Mouse (Mus musculus) limb, embryonic 12.5 days (tissue): ENCODE data around the gene Padi2. TPM values are rescaled to one million over a fixed set of nuclear protein-coding genes. Genes with fewer than 3 reads are reported as not detected.

Source experiments
- ATAC-seq: fragments of 200-750 bp; cut with Nextera tagmentation; 2 replicates; pipeline ENCODE4 v1.8.0; 2017; ENCODE audit warnings: low read depth, moderate TSS enrichment; ENCODE audit not compliant: insufficient number of reproducible peaks, insufficient read depth, low FRiP score, low TSS enrichment
- H3K27ac ChIP-seq: fragments of 300-500 bp; sonication (generic); 2 replicates; pipeline ENCODE4 v1.5.1; 2016; ENCODE audit warnings: mild to moderate bottlenecking, moderate library complexity
- H3K27me3 ChIP-seq: fragments of 300-500 bp; sonication (generic); 2 replicates; pipeline ENCODE4 v1.6.1; 2016; ENCODE audit warnings: mild to moderate bottlenecking, moderate library complexity
- H3K36me3 ChIP-seq: fragments of 300-500 bp; sonication (generic); 2 replicates; pipeline ENCODE4 v1.6.1; 2016; ENCODE audit warnings: mild to moderate bottlenecking, moderate library complexity
- H3K4me1 ChIP-seq: fragments of 300-500 bp; sonication (generic); replicated peaks from 2 replicates; pipeline ENCODE4 v1.6.1; 2016
- H3K4me2 ChIP-seq: fragments of 300-500 bp; sonication (generic); 2 replicates; pipeline ENCODE4 v1.6.1; 2016; ENCODE audit warnings: mild to moderate bottlenecking, moderate library complexity
- H3K4me3 ChIP-seq: fragments of 300-500 bp; sonication (generic); replicated peaks from 2 replicates; pipeline ENCODE4 v1.5.1; 2016; ENCODE audit warnings: mild to moderate bottlenecking
- H3K9ac ChIP-seq: fragments of 300-500 bp; sonication (generic); replicated peaks from 2 replicates; pipeline ENCODE4 v1.6.1; 2016; ENCODE audit warnings: mild to moderate bottlenecking, moderate library complexity
- H3K9me3 ChIP-seq: fragments of 300-500 bp; sonication (generic); 2 replicates; pipeline ENCODE4 v1.6.1; 2016; ENCODE audit warnings: mild to moderate bottlenecking, moderate library complexity
- WGBS: fragments of 180-500 bp; shearing (Covaris S2); methylation state at CpG from one replicate; pipeline ENCODE4 v1.1.7; 2016; 5-methylcytosine and 5-hydroxymethylcytosine counted together
- polyA plus RNA-seq: library from polyadenylated mRNA; unstranded; fragments of >200 nt; fragmentation: Nextera tagmentation; extraction: Ambion mirVana; gene quantifications from 2 replicates; pipeline ENCODE4 v1.2.1, GENCODE M21; 2016

The Padi2 gene
- polyA plus RNA-seq, 1 experiment from 2014 or later, result 1.3 TPM

DNA sequence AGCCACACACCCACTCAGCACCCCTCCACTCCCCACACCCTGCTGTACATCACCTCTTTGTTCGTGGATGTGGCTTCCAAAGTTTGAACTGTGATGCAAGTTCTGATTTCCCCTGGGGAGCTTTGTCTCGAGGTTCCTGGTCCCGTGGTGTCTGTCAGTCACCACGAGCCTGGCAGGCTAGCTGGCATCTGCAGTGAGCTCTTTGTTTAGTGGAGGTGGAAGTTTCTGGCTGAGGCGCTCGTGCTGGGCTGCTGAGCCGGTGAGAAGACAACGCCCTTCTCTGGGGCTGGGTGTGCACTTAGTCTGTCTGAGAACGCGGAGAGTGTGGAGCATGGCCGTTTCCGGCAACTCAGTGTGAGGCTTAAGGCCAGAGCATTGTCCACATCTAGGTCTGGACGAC is 65.5 kb downstream of the Padi2 start:
- Histone ChIP-seq H3K9ac (no peak overlapping the region), H3K36me3 (peaks cover 98% of the 10 kb centered on the region), H3K4me1 (no peaks in the 10 kb centered on the region), H3K27ac (no peak overlapping the region), H3K9me3 (no peaks in the 10 kb centered on the region), H3K4me3 (no peak overlapping the region), H3K27me3 (no peaks in the 10 kb centered on the region), H3K4me2 (no peak overlapping the region)
- no peak for ATAC-seq
- 93% methylated on average over 13 of the region's 13 CpGs for WGBS

DNA sequence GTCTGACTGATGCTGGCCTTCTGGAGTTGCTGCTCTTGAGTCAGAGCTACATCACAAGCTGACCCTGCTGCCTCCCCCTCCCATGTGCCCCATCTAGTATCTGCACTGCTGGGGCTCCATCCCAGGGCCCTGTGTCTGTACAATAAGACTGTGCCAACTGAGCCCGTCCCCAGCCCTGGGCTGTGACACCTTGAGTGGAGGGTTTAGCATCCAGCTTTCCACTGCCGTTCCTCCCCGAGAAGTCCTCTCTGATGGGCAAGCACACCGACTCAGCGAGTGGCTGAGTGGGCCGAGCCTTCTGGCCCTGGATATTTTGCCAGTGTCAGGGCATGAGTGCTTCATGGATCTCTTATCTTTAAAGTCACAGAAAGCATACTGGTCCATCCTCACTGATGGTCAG is 68.3 kb downstream of the Padi2 start:
- Histone ChIP-seq H3K4me1 (no peaks in the 10 kb centered on the region), H3K36me3 (peaks cover 100% of the 10 kb centered on the region), H3K9me3 (no peaks in the 10 kb centered on the region), H3K9ac (no peak overlapping the region), H3K27me3 (no peaks in the 10 kb centered on the region), H3K27ac (no peak overlapping the region), H3K4me2 (no peak overlapping the region), H3K4me3 (no peak overlapping the region)
- WGBS, result 88% methylated on average over 6 of the region's 6 CpGs
- ATAC-seq, result no peak

DNA sequence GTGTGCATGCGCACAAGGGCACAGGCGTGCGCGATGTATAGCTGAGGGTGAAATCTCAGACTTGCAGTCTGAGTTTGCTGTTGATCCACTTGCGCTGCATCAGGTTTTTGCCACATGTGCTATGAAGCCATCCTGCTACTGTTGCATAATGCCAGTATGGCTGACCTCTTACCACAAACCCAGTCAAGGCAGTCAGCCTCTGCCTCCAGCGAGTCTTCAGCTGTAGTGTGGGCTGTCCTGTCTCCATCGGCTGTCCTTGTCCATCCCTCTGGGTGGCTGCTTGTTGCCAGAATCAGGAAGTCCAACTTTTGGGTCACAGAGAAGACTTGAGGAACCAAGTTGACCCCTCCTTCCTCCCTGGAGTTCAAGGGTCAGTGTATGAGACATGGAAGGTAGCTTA is 69.2 kb downstream of the Padi2 start:
- Histone ChIP-seq H3K27me3 (no peaks in the 10 kb centered on the region), H3K4me2 (no peak overlapping the region), H3K9me3 (no peaks in the 10 kb centered on the region), H3K27ac (no peak overlapping the region), H3K9ac (no peak overlapping the region), H3K36me3 (peaks cover 100% of the 10 kb centered on the region), H3K4me1 (no peaks in the 10 kb centered on the region), H3K4me3 (no peak overlapping the region)
- 93% methylated on average over 7 of the region's 7 CpGs for WGBS
- ATAC-seq, result no peak

- Histone ChIP-seq H3K9me3 (peaks cover 3% of the 10 kb centered on the region; the same call in 1 of the 2 replicates), H3K36me3 (peaks cover 86% of the 10 kb centered on the region), H3K4me2 (no peak overlapping the region), H3K9ac (no peak overlapping the region), H3K4me1 (no peaks in the 10 kb centered on the region), H3K4me3 (no peak overlapping the region), H3K27ac (no peak overlapping the region), H3K27me3 (no peaks in the 10 kb centered on the region)
- WGBS, result 65% methylated on average over 10 of the region's 10 CpGs
- no peak for ATAC-seq
Measured at GRCm38 (mm10) chr4:140977278-140977677, 71.1 kb downstream of the Padi2 start.

GRCm38 (mm10) chr4:140977886-140978692 is 71.9 kb downstream of the Padi2 start:
- no peak overlapping the region for H3K9ac ChIP-seq
- peaks cover 2% of the 10 kb centered on the region; the same call in 1 of the 2 replicates for H3K4me1 ChIP-seq
- no peak for ATAC-seq
- peaks cover 78% of the 10 kb centered on the region for H3K36me3 ChIP-seq
- peaks cover 3% of the 10 kb centered on the region; the same call in 1 of the 2 replicates for H3K9me3 ChIP-seq
- 95% methylated on average over 14 of the region's 14 CpGs for WGBS
- H3K4me3 ChIP-seq, result no peak overlapping the region
- no peak overlapping the region for H3K27ac ChIP-seq
- H3K4me2 ChIP-seq, result no peak overlapping the region
- no peaks in the 10 kb centered on the region for H3K27me3 ChIP-seq

DNA sequence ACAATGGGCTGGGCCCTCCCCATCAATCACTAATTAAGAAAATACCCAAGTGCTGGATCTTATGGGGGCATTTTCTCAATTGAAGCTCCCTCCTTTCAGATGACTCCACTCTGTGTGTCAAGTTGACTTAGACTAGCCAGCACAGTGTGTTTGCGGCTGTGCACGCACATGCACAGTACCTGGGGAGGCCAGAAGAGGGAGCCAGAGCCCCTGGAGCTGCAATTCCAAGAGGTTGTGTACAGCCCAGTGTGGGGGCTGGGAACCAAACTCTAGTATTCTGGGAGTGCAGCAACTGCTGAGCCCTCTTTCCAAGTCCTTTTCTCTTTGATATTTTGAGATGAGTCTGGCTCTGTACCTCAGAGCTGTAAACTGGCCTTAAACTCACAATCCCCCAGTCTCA is 75.5 kb downstream of the Padi2 start:
- Histone ChIP-seq H3K36me3 (peaks cover 43% of the 10 kb centered on the region), H3K27ac (no peak overlapping the region), H3K4me1 (peaks cover 12% of the 10 kb centered on the region), H3K9me3 (peaks cover 3% of the 10 kb centered on the region; the same call in 1 of the 2 replicates), H3K4me2 (no peak overlapping the region), H3K9ac (no peak overlapping the region), H3K4me3 (no peak overlapping the region), H3K27me3 (no peaks in the 10 kb centered on the region)
- no peak for ATAC-seq
- 92% methylated on average over 2 of the region's 2 CpGs for WGBS

DNA sequence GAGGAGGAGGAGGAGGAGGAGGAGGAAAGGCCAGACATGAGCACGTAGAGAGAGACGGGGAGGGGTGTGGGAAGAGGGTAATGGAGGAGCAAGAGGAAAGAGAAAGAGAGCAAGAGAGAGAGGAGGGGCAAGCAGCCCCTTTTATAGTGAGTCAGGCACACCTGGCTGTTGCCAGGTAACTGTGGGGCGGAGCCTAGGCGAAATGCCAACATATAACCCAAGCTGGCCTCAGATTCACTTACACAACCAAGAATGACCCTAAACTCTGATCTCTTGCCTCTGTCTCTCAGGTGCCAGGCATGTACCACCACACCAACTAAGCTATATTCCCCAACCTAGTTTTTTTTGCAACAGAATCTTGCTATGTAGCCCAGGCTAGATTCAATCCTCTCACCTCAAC is 76.7 kb downstream of the Padi2 start:
- Histone ChIP-seq H3K9me3 (peaks cover 3% of the 10 kb centered on the region; the same call in 1 of the 2 replicates), H3K4me2 (no peak overlapping the region), H3K9ac (no peak overlapping the region), H3K27me3 (no peaks in the 10 kb centered on the region), H3K36me3 (peaks cover 31% of the 10 kb centered on the region), H3K4me1 (peaks cover 20% of the 10 kb centered on the region), H3K27ac (peak overlapping the region; percentile 18; the same call in 1 of the 2 replicates), H3K4me3 (no peak overlapping the region)
- WGBS, result 51% methylated on average over 4 of the region's 4 CpGs
- no peak for ATAC-seq

GRCm38 (mm10) chr4:140983442-140983841 is 77.3 kb downstream of the Padi2 start:
- no peak for ATAC-seq

GRCm38 (mm10) chr4:140984544-140984943 is 78.4 kb downstream of the Padi2 start:
- H3K4me1 ChIP-seq, result peaks cover 33% of the 10 kb centered on the region
- no peak overlapping the region for H3K9ac ChIP-seq
- ATAC-seq, result no peak
- H3K27ac ChIP-seq, result no peak overlapping the region
- 85% methylated on average over 6 of the region's 6 CpGs for WGBS
- no peaks in the 10 kb centered on the region for H3K27me3 ChIP-seq
- no peak overlapping the region for H3K4me2 ChIP-seq
- H3K9me3 ChIP-seq, result peaks cover 3% of the 10 kb centered on the region; the same call in 1 of the 2 replicates
- H3K4me3 ChIP-seq, result no peak overlapping the region
- H3K36me3 ChIP-seq, result peaks cover 17% of the 10 kb centered on the region

More at GRCm38 (mm10) chr4:140983442-140983841, 77.3 kb downstream of the Padi2 start:
- Histone ChIP-seq H3K4me2 (0 out of 2 replicates have a peak overlapping the region, but pooled peaks have one; percentile 4), H3K36me3 (peaks cover 25% of the 10 kb centered on the region), H3K9ac (no peak overlapping the region), H3K27ac (peak overlapping the region; percentile 18; the same call in 1 of the 2 replicates), H3K4me3 (no peak overlapping the region; the same call in 1 of the 2 replicates), H3K27me3 (no peaks in the 10 kb centered on the region), H3K4me1 (peaks cover 26% of the 10 kb centered on the region), H3K9me3 (peaks cover 3% of the 10 kb centered on the region; the same call in 1 of the 2 replicates)
- 13% methylated on average over 9 of the region's 9 CpGs for WGBS

DNA sequence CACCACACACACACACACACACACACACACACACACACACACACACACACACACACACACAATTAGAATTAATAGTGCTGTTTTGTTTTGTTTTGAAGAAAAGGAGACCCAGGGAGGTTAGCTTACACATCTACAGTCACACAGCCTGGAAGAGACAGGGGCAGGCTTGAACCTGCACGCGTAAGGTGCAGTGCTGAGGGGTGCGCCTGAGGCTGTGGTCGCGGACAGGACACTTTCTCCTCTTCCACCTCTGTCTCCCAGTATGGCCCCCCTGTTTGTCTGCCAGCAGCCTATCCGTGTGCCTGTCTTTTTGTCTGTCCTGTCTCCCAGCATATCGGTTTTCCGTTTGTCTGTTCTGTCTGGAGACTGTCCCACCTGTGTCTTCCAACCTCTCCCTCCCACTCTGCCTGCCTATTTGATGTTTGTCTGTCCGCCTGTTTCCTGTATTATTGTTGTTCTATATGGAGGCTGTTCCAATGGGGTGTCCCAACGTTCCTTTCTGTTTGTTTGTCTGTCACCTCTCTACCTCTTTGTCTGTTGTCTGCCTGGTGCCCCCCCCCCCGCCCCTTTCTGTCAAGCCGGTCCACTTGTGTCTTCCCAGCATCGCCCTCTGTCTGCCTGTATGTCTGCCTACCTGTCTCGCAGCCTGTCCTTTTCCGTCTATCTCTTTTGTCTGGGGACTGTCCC is 80.0 kb downstream of the Padi2 start:
- no peaks in the 10 kb centered on the region for H3K27me3 ChIP-seq
- no peak; the same call in 1 of the 2 replicates for ATAC-seq

DNA sequence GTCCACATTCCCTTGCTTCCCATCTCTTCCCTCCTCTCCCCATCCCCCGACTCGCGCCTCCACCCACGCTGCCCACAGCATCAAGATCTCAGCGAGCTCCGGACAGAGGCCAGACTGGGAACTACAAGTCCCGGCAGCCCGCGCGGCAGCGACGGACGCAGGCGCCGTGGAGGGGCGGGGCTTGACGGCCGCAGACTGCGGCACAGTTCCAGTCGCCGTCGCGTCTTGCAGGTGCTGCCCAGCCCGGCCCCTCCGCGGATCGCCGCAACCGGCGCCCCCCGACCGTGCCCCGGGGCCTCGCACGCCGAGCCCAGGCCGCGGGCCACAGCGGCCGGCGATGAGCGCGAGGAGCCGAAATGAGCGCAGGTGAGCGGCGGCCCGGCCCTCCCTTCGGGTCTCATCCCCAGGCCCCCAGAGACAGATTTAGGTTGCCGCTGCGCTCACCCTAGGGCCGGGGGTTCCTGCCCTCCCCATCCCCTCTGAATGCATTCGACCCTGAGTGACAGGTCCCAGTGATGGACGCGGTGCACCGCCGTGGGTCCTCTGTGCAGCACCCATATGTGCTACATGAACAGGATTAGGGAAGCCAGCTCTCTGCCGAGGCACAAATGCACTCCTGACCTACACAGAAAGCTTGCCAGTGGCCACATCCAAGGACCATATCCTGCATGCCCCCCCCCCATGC is 80.7 kb downstream of the Padi2 start, which contains the start of gene Atp13a2:
Atp13a2 (plus strand) TSS at position 163 of the 685 bp plus-strand sequence.
- Histone ChIP-seq H3K36me3 (peaks cover 12% of the 10 kb centered on the region), H3K4me2 (peak within 1 kb of the TSS; percentile 80), H3K9me3 (no peaks in the 10 kb centered on the region), H3K27me3 (no peaks in the 10 kb centered on the region), H3K4me3 (peak within 1 kb of the TSS; percentile 90), H3K4me1 (peaks cover 33% of the 10 kb centered on the region), H3K27ac (no peak within 1 kb of the TSS), H3K9ac (peak within 1 kb of the TSS; percentile 86)
- under 1% methylated on average over 58 of the region's 58 CpGs for WGBS
- peak; percentile 77 for ATAC-seq

More for the DNA sequence above, 80.0 kb downstream of the Padi2 start:
- Histone ChIP-seq H3K27ac (no peak overlapping the region), H3K36me3 (peaks cover 9% of the 10 kb centered on the region; the same call in 1 of the 2 replicates), H3K9ac (peak overlapping the region; percentile 86; the same call in 1 of the 2 replicates), H3K9me3 (peaks cover 3% of the 10 kb centered on the region; the same call in 1 of the 2 replicates), H3K4me1 (peaks cover 33% of the 10 kb centered on the region), H3K4me2 (peak overlapping the region; percentile 80), H3K4me3 (peak overlapping the region; percentile 90)
- WGBS, result 30% methylated on average over 15 of the region's 15 CpGs
